Mouse (Mus musculus): ENCODE measurements around the gene 2310034C09Rik. TPM values are rescaled to one million over a fixed set of nuclear protein-coding genes. Genes with fewer than 3 reads are reported as not detected.
"Not testable (repeated sequence)": the region's sequence is repeated elsewhere in the genome, so short reads cannot be mapped to it uniquely, and the experiment has no call there.

Gene 2310034C09Rik
- polyA plus RNA-seq (2017; shearing (Covaris generic)) = not detected

DNA sequence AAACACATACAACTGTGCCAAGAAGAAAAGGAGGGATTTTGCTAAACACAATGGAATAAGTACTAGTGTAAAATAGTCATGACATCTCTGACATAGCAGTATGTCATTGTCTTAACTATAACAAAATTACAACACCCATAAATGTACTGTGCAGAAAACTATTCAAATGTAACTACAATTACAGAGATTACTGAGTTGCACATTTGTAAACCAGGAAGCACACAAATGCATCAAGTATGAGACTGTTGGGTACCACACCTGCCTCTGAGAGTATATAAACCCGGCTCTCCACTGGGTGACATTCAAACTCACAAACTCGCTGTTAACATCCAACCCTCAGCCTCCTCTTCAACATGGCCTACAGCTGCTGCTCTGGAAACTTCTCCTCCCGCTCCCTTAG is at the start of gene 2310034C09Rik:
Gene 2310034C09Rik (plus strand): TSS at position 301 of the 400 bp plus-strand sequence.
- ATAC-seq = not testable (repeated sequence)

DNA sequence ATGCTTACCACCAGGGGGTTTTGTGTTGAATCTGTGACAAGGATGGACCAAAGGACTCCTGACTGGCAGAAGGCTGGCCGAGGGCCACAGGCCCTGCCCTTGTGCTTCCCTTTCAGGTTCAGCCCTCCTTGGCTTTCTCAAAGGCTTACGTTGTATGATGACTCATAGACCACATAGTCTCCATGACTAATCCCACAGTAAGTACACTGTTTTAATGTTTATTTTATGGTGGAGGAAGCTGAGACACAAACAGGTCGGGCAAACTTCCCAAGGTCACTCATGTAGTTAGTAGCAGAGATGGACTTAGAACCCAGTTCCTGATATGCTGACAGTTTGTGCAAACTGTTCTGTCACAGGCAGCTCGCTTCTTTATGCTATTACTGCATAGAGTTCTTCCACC is 47.9 kb upstream of the 2310034C09Rik start:
- ATAC-seq = no peak

DNA sequence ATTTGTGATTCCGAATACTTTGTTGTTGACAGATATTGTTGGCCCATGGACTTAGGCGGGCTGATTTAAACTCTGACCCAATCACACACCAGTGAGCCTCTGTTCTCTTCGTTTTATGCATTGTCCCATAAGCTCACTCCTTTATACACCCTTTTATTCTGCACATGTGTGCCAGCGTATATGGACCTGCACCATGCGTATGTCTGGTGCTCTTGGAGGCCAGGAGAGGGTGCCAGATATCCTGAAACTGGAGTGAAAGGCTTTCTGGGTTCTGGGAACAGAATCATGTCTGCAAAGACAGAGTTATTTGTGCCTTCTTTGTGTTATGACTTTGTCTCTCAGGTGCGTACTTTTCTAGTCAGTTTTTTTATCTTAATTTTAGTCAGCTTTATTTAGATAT is 47.4 kb upstream of the 2310034C09Rik start:
- ATAC-seq = no peak

DNA sequence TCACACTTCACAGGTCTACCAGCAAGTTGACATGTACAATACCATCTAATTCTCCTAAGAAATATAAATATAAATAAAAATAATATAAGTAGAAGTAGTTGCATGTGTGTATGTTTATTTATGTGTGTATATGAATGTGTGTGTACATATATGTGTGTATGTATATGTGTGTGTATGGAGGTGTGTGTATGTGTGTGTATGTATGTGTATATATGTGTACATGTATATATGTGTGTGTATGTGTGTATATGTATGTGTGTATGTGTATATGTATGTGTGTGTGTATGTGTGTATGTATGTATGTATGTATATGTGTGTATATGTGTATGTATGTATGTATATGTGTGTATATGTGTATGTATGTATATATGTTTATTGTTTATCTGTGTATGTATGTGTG is 42.1 kb upstream of the 2310034C09Rik start:
- no peak for ATAC-seq

DNA sequence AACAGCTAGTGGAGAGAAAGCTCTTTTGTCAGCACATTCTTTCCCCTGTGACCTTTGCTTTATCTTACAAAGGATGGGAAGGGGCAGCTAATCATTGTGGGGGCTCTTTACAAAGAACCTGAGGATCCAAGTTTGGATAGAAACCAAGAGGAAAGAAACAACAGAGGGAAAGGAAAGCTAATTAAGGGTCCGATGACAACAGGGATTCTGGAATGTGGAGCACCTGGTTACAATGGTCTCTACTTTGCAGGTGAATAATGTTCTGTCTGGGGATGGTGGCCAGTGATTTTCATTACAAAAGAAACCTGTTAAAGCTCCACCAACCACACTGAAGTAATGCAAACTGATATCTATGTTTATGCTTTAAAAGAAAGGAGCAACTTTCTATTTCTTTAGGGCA is 38.6 kb upstream of the 2310034C09Rik start:
- ATAC-seq = no peak

DNA sequence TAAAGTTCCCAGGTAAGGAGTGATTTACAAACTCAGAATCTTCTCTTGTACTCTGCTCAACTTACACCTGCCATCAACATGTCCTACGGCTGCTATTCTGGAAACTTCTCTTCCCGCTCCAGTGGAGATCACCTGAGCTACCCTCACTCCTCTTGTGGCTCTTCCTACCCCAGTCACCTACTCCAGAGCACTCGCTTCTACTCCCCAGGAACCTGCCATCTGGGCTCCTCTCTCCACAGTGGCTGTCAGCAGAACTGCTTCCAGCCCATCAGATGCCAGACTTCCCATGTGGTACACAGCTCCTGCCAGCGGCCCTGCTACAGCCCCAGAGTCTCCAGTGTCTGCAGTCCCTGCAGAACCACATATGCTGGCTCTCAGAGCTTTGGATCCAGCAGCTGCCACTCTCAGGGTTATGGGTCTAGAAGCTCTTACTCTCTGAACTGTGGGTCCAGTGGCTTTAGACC is 29.8 kb upstream of the 2310034C09Rik start, which contains the start of gene Krtap13-1:
Gene Krtap13-1 (plus strand): TSS at position 51 of the 464 bp plus-strand sequence.
- no peak for ATAC-seq

DNA sequence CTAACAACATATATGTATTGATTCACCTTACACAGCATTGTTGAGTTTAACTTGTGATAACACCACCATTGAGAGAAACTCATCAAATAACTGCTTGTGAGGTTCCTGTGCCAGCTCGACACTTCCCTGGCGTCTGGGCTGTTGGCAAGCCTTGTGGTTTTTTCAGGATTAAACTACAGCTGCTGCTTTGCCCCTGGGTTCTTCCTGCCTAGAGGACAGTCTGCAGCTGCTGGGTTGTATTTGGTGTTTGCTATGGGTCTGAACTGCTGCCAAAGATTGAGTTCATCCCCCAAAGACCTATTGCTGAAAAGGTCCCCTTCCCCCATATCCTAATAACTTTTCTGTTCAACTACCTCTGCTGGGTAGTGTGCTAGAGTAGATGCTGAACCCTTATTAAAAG is 23.3 kb upstream of the 2310034C09Rik start:
- ATAC-seq = no peak

DNA sequence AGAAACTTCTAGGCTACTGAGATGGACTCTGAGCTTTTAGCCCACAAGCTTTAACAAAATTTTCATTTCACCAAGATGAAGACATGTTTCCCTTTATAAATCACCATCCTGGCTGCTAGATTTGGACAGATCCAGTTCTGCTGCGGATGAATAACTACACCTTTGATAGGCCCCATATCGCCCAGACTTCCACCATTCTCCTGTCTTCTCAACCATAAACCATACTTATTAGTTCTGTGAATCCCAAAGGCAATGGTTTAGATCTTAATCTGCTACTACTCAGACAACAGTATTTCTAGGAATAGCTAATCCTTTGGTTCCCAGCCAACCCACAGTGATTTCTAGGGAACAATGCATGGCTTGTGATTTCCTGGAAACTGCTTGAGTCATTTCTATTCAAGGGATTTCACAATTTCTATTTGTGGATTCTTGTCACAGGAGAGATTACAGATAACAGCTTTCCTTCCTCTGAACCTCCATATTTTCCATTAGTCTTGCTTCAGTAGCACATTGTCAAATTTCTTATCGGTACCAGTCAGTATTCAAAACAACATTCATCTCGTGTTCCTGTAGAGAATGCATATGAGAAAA is 13.8 kb upstream of the 2310034C09Rik start:
- ATAC-seq = no peak

DNA sequence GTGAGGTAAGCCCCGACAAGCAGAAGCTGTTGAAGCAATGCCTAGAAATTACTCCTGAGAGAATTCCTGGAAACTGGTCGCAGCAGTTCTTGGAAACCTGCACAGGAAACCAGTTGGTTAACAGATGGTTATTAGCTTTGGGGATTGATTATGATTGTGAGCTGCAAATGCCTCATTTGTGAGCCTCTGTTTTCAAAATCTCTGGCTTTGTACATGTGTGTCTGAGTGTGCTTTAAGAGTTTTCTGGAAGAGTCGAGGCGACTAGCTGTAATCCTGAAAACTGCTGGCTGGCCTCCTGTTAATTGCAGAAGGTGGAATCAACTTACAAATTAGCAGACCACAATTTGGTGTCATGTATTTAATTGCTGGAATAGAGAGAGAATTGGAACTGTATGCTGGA is 10.7 kb upstream of the 2310034C09Rik start:
- ATAC-seq = no peak

DNA sequence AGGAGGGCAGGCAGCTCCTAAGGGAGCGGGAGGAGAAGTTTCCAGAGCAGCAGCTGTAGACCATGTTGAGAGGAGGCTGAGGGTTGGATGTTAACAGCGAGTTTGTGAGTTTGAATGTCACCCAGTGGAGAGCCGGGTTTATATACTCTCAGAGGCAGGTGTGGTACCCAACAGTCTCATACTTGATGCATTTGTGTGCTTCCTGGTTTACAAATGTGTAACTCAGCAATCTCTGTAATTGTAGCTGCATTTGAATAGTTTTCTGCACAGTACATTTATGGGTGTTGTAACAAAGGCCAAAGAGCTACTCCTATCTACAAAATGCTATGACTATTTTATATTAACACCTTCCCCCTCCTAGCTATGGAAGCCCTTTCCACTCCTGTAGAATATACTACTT is 7.1 kb upstream of the 2310034C09Rik start, which contains the start of gene Krtap13:
Gene Krtap13 (minus strand): TSS at position 101 of the 400 bp plus-strand sequence.
- not testable (repeated sequence) for ATAC-seq

DNA sequence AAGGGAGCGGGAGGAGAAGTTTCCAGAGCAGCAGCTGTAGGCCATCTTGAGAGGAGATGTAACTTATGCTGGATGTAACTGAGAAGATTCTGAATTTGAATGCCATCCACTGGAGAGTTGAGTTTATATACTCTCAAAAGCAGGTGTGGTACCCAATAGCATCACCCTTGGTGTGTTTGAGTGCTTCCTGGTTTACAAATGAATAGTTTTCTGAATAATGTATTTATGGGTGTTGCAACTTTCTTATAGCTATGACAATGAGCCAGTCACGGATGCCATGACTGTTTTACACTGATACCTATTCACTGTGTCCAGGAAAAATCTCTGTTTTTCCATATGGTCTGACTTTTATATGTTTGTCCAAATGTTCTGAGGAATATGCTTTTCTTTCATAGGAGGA is 15.5 kb downstream of the 2310034C09Rik start, which contains the start of gene 2310057N15Rik:
Gene 2310057N15Rik (minus strand): TSS at position 101 of the 400 bp plus-strand sequence.
- ATAC-seq = no peak

DNA sequence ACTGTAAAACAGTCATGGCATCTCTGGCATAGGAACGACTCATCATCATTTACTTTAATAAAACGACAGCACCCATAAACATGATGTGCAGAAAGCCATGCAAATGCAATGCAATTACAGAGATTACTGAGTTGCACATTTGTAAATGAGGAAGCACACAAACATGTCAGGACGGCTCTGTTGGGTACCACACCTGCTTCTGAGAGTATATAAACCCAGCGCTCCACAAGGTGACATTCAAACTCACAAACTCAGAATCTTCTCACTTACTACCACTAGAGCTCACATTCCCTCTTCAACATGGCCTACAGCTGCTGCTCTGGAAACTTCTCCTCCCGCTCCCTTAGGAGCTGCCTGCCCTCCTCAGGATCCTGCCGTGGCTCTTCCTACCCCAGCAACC is 18.9 kb downstream of the 2310034C09Rik start, which contains the start of gene Gm5965:
Gene Gm5965 (plus strand): TSS at position 301 of the 400 bp plus-strand sequence.
- no peak for ATAC-seq

DNA sequence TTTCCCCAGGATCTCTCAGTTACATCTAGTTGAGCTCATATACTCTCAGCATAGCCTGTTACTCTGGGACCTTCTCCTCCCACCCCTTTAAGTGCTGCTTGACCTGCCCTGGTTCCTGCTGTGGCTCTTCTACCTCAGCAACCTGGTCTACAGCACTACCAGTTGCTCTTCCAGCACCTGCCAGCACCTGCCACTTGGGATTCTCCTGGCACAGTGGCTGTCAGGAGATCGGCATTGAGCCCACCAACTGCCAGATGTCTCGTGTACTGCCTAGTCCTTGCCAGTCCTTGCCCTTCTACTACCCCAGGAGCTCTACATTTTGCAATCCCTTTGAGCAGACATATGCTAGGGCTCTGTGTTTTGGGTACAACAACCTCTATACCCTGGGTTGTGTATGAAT is 28.1 kb downstream of the 2310034C09Rik start:
- ATAC-seq = no peak

Other genes with a start within 250 kb of the 2310034C09Rik start
- gene Cldn8, start 195.7 kb upstream of the 2310034C09Rik start, polyA plus RNA-seq (2017; shearing (Covaris generic)) = not detected
- not detected for gene Krtap24-1, start 146.6 kb upstream of the 2310034C09Rik start, polyA plus RNA-seq (2017; shearing (Covaris generic))
- gene 2310079G19Rik, start 131.2 kb upstream of the 2310034C09Rik start, polyA plus RNA-seq (2017; shearing (Covaris generic)) = not detected
- gene Krtap26-1, start 111.1 kb upstream of the 2310034C09Rik start, polyA plus RNA-seq (2017; shearing (Covaris generic)) = not detected
- gene Krtap27-1, start 87.2 kb upstream of the 2310034C09Rik start, polyA plus RNA-seq (2017; shearing (Covaris generic)) = not detected
- not detected for gene 2310061N02Rik, start 50.9 kb upstream of the 2310034C09Rik start, polyA plus RNA-seq (2017; shearing (Covaris generic))
- gene Krtap13-1, start 30.0 kb upstream of the 2310034C09Rik start, polyA plus RNA-seq (2017; shearing (Covaris generic)) = under 1 TPM in 1 of 2 experiments, not detected in 1; 0.77 TPM
- not detected for gene Krtap13, start 7.2 kb upstream of the 2310034C09Rik start, polyA plus RNA-seq (2017; shearing (Covaris generic))
- not detected for gene 2310057N15Rik, start 15.4 kb downstream of the 2310034C09Rik start, polyA plus RNA-seq (2017; shearing (Covaris generic))
- not detected for gene Gm5965, start 19.0 kb downstream of the 2310034C09Rik start, polyA plus RNA-seq (2017; shearing (Covaris generic))
- gene Gm20741, start 53.4 kb downstream of the 2310034C09Rik start, polyA plus RNA-seq (2017; shearing (Covaris generic)) = not detected
- gene Krtap15, start 61.4 kb downstream of the 2310034C09Rik start, polyA plus RNA-seq (2017; shearing (Covaris generic)) = not detected
- gene Krtap14, start 67.3 kb downstream of the 2310034C09Rik start, polyA plus RNA-seq (2017; shearing (Covaris generic)) = not detected
- gene Krtap19-1, start 110.6 kb downstream of the 2310034C09Rik start, polyA plus RNA-seq (2017; shearing (Covaris generic)) = not detected
- not detected for gene Krtap19-2, start 115.4 kb downstream of the 2310034C09Rik start, polyA plus RNA-seq (2017; shearing (Covaris generic))
- not detected for gene Krtap19-3, start 119.2 kb downstream of the 2310034C09Rik start, polyA plus RNA-seq (2017; shearing (Covaris generic))
- gene Krtap19-4, start 126.2 kb downstream of the 2310034C09Rik start, polyA plus RNA-seq (2017; shearing (Covaris generic)) = not detected
- gene Krtap19-5, start 137.6 kb downstream of the 2310034C09Rik start, polyA plus RNA-seq (2017; shearing (Covaris generic)) = not detected
- gene Krtap19-9b, start 173.4 kb downstream of the 2310034C09Rik start, polyA plus RNA-seq (2017; shearing (Covaris generic)) = not detected
- not detected for gene Krtap16-3, start 204.0 kb downstream of the 2310034C09Rik start, polyA plus RNA-seq (2017; shearing (Covaris generic))